Mouse (Mus musculus) erythroblast, adult 5-6 weeks (primary cell): ENCODE measurements around the gene Snap29. TPM values are rescaled to one million over a fixed set of nuclear protein-coding genes. Genes with fewer than 3 reads are reported as not detected.
A peak's percentile ranks its signal among the peaks of the same experiment; 100 is the strongest.

ENCODE experiments used
- ATAC-seq: replicated peaks from 2 replicates; pipeline ENCODE4 v1.8.0; 2016; ENCODE audit warnings: moderate number of reproducible peaks, mild to moderate bottlenecking, moderate TSS enrichment, inconsistent platforms; ENCODE audit not compliant: poor library complexity, low FRiP score, severe bottlenecking
- total RNA-seq, 2 experiments: library from RNA; stranded (forward) in 1 of 2; stranded (reverse) in 1 of 2; fragments of 150-400 nt in 1 of 2; fragments of 200-764, 138-1000 nt in 1 of 2; gene quantifications; 2 replicates each; pipeline versions ENCODE4 v1.2.3 to v1.2.4; 2015 to 2017; ENCODE audit warnings: low replicate concordance in 2 of 2

The Snap29 gene
- total RNA-seq (2015; ENCODE audit: low replicate concordance): 18.1 and 28.8 TPM in 2 replicates
- 27.6 and 29.0 TPM in 2 replicates for total RNA-seq (2017; ENCODE audit: low replicate concordance)

GRCm38 (mm10) chr16:17405736-17406443 is at the start of gene Snap29, which contains the start of gene Pi4ka:
TSS of gene Snap29 (plus strand) at chr16:17405986.
TSS of gene Pi4ka (minus strand) at chr16:17406314.
- peak; percentile 95 for ATAC-seq

GRCm38 (mm10) chr16:17356031-17356430 is 49.8 kb upstream of the Snap29 start:
- no peak for ATAC-seq

- no peak for ATAC-seq
These were observed 47.0 kb upstream of the Snap29 start for GRCm38 (mm10) chr16:17358787-17359186.

GRCm38 (mm10) chr16:17382306-17382705 is 23.5 kb upstream of the Snap29 start:
- no peak for ATAC-seq

GRCm38 (mm10) chr16:17383594-17384326 is 22.0 kb upstream of the Snap29 start:
- no peak for ATAC-seq

- no peak for ATAC-seq
These were observed 13.0 kb upstream of the Snap29 start for GRCm38 (mm10) chr16:17392784-17393183.

GRCm38 (mm10) chr16:17402855-17403254 is 2.9 kb upstream of the Snap29 start:
- ATAC-seq: no peak

- ATAC-seq: peak; percentile 42
These were observed 502 bp upstream of the Snap29 start for GRCm38 (mm10) chr16:17405271-17405696.

GRCm38 (mm10) chr16:17406512-17407231 is 886 bp downstream of the Snap29 start:
- ATAC-seq: peak; percentile 12; the same call in 1 of the 2 replicates

GRCm38 (mm10) chr16:17409046-17409445 is 3.3 kb downstream of the Snap29 start:
- no peak for ATAC-seq

- no peak for ATAC-seq
These were observed 4.4 kb downstream of the Snap29 start for GRCm38 (mm10) chr16:17410209-17410608.

GRCm38 (mm10) chr16:17423021-17423420 is 17.2 kb downstream of the Snap29 start:
- ATAC-seq: no peak

- ATAC-seq: no peak
These were observed 26.8 kb downstream of the Snap29 start for GRCm38 (mm10) chr16:17432576-17432975.

GRCm38 (mm10) chr16:17451541-17452372 is 46.0 kb downstream of the Snap29 start, which contains the start of gene Crkl:
TSS of gene Crkl (plus strand) at chr16:17451987.
- peak; percentile 94 for ATAC-seq

GRCm38 (mm10) chr16:17452373-17452715 is 46.6 kb downstream of the Snap29 start:
- peak; percentile 66 for ATAC-seq

- ATAC-seq: no peak
These were observed 51.1 kb downstream of the Snap29 start for GRCm38 (mm10) chr16:17456901-17457300.

GRCm38 (mm10) chr16:17460254-17460653 is 54.5 kb downstream of the Snap29 start:
- ATAC-seq: peak; percentile 76

GRCm38 (mm10) chr16:17461596-17461995 is 55.8 kb downstream of the Snap29 start:
- ATAC-seq: no peak

- ATAC-seq: no peak
These were observed 57.4 kb downstream of the Snap29 start for GRCm38 (mm10) chr16:17463184-17463583.
